Mouse (Mus musculus) thymus, adult 2 months (tissue): ENCODE data around the gene Babam2. TPM values are rescaled to one million over a fixed set of nuclear protein-coding genes. Genes with fewer than 3 reads are reported as not detected.

ENCODE experiments used
- DNase-seq: peaks from one replicate; pipeline ENCODE4 v3.0.0; 2021
- H3K27ac ChIP-seq: fragments of 200-500 bp; 2 replicates; pipeline ENCODE4 v1.5.1; 2012; ENCODE audit warnings: low read length, control low read depth; ENCODE audit not compliant: control insufficient read depth, insufficient read depth
- H3K27me3 ChIP-seq: fragments of 200-500 bp; 2 replicates; pipeline ENCODE4 v1.6.1; 2012; ENCODE audit warnings: mild to moderate bottlenecking, low read length, moderate library complexity, mixed read lengths; ENCODE audit not compliant: control insufficient read depth, insufficient read depth
- H3K36me3 ChIP-seq: fragments of 200-500 bp; 2 replicates; pipeline ENCODE4 v1.6.1; 2012; ENCODE audit warnings: mild to moderate bottlenecking, low read length, moderate library complexity; ENCODE audit not compliant: control insufficient read depth, insufficient read depth
- H3K4me1 ChIP-seq: fragments of 200-500 bp; replicated peaks from 2 replicates; pipeline ENCODE4 v1.6.1; 2012; ENCODE audit warnings: low read length; ENCODE audit not compliant: control insufficient read depth, insufficient read depth
- H3K4me3 ChIP-seq: fragments of 200-500 bp; 2 replicates; pipeline ENCODE4 v1.5.1; 2012; ENCODE audit warnings: mild to moderate bottlenecking, low read length, control low read depth, moderate library complexity; ENCODE audit not compliant: control insufficient read depth, insufficient read depth
- CTCF ChIP-seq: fragments of 200-500 bp; IDR thresholded peaks from 2 replicates; pipeline ENCODE4 v1.5.1; 2012; ENCODE audit warnings: mild to moderate bottlenecking, control low read depth, low read length, moderate library complexity, borderline replicate concordance; ENCODE audit not compliant: control insufficient read depth, poor library complexity, insufficient read depth; ENCODE audit errors: extremely low read depth
- POLR2A ChIP-seq: fragments of 200-500 bp; IDR thresholded peaks from 2 replicates; pipeline ENCODE4 v1.6.1; 2012; ENCODE audit warnings: mild to moderate bottlenecking, low read length, control low read depth, moderate library complexity; ENCODE audit not compliant: control insufficient read depth, poor library complexity, insufficient read depth; ENCODE audit errors: extremely low read depth
- WGBS: fragments of 180-500 bp; shearing (Covaris S2); methylation state at CpG from one replicate; pipeline ENCODE4 v1.1.7; 2018; 5-methylcytosine and 5-hydroxymethylcytosine counted together
- polyA plus RNA-seq: library from polyadenylated mRNA; depleted of rRNA; stranded (reverse); fragments of >200 nt; gene quantifications from 2 replicates; pipeline ENCODE4 v1.2.3, GENCODE M21; 2012

Babam2 gene
- polyA plus RNA-seq, 1 experiment, result 16.1 TPM

DNA sequence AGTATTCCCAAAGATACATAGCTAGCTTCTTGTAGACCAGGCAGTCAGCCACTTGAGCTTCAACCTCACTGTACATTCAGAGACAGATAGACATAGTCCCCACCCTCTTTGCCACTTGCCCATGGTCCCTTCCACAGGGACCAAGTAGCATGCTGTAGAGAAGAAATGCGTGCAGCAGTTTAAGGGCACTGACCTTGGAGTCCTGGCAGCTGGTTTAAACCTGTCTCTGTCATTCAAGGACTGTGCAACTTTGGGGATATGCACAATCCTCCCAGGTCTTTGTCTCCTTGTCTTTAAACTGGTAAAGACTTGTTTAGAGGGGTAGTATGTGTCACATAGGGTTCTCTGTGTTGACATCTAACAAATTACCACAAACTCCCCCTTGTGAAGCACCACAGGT lies 364.4 kb downstream of the Babam2 start:
- H3K27ac ChIP-seq, result no peak overlapping the region
- H3K27me3 ChIP-seq, result no peaks in the 10 kb centered on the region
- no peak for DNase-seq
- WGBS, result 97% methylated on average over 1 of the region's 1 CpGs
- H3K4me3 ChIP-seq, result no peak overlapping the region
- no peaks in the 10 kb centered on the region for H3K36me3 ChIP-seq
- TF ChIP-seq CTCF (no peak), POLR2A (no peak)
- H3K4me1 ChIP-seq, result no peaks in the 10 kb centered on the region

GRCm38 (mm10) chr5:32064341-32065105 lies 367.0 kb downstream of the Babam2 start:
- Histone ChIP-seq H3K36me3 (no peaks in the 10 kb centered on the region), H3K4me1 (no peaks in the 10 kb centered on the region), H3K4me3 (no peak overlapping the region), H3K27ac (no peak overlapping the region), H3K27me3 (no peaks in the 10 kb centered on the region)
- WGBS, result 96% methylated on average over 2 of the region's 2 CpGs
- TF ChIP-seq CTCF (no peak), POLR2A (no peak)
- DNase-seq, result no peak

GRCm38 (mm10) chr5:32066015-32066734 lies 368.7 kb downstream of the Babam2 start:
- Histone ChIP-seq H3K36me3 (no peaks in the 10 kb centered on the region), H3K27ac (no peak overlapping the region), H3K27me3 (no peaks in the 10 kb centered on the region), H3K4me3 (no peak overlapping the region), H3K4me1 (no peaks in the 10 kb centered on the region)
- WGBS, result 95% methylated on average over 5 of the region's 5 CpGs
- TF ChIP-seq CTCF (no peak), POLR2A (no peak)
- no peak for DNase-seq

DNA sequence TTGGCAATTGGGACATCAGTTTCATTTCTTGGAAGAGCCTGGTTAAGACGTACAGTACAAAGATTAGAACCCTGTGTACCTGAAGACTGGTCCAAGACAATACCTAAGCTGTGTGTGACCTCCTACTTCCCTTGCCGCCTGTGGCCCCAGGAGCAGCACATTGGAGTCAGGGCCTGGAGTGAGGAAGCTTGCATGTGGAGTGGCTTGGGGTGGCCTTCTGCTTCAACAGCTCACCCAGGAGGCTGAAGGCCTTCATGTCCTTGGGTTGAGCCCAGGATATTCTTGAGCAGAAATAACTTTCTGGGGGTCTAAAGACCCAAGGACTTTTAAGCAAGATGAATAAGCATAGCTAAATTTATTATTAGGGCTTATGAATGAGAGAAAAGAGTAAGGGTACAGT lies 369.4 kb downstream of the Babam2 start:
- no peak for DNase-seq
- Histone ChIP-seq H3K27ac (no peak overlapping the region), H3K4me3 (no peak overlapping the region), H3K4me1 (no peaks in the 10 kb centered on the region), H3K36me3 (no peaks in the 10 kb centered on the region), H3K27me3 (no peaks in the 10 kb centered on the region)
- WGBS, result 100% methylated on average over 2 of the region's 2 CpGs
- no peak for TF ChIP-seq POLR2A
- TF ChIP-seq CTCF, result no peak

DNA sequence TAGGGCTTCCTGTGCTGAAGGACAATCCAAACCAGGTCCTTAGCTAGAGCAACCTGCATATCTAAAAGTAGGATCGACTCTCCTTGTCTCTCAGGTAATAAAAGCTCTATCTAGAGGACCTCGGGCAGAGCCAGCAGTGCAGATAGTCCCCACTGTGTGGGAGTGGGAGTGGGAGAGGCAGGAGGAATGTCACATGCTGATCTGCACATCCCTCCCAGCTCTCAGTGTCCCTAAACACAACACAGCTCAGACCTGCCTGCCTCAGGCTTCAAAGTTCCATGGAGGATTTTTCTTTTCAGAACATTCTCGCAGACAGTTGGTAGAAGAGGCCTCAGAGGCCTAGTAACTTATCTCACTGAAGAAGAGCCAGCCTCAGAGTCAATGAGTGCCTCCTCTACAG lies 371.1 kb downstream of the Babam2 start:
- no peaks in the 10 kb centered on the region for H3K4me1 ChIP-seq
- 97% methylated on average over 3 of the region's 3 CpGs for WGBS

DNA sequence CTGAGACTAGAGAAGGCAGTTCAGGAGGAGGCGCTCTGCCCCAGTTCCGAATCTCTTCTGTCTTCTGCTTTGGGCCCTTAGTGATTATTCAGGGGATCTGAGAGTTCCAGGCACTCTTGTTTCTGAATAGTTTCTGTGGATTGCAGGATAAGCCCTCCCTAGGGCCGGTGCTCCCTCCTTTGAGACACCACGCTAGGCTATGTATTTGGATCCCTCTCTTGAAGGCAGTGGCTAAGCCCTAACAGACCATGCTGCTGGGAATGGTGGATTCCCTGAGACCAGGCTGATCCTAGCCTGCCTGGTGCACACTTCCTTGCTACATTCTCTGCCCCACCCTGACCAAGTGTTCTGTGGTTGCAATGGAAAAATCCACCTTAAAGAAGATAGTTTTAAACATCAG lies 371.6 kb downstream of the Babam2 start:
- Histone ChIP-seq H3K27ac (no peak overlapping the region), H3K4me1 (no peaks in the 10 kb centered on the region), H3K27me3 (no peaks in the 10 kb centered on the region), H3K36me3 (no peaks in the 10 kb centered on the region), H3K4me3 (no peak overlapping the region)
- WGBS, result over 99% methylated on average over 4 of the region's 4 CpGs
- no peak for DNase-seq
- TF ChIP-seq CTCF (no peak), POLR2A (no peak)

More for the DNA sequence above, 371.1 kb downstream of the Babam2 start:
- Histone ChIP-seq H3K36me3 (no peaks in the 10 kb centered on the region), H3K4me3 (no peak overlapping the region), H3K27ac (no peak overlapping the region), H3K27me3 (no peaks in the 10 kb centered on the region)
- no peak for TF ChIP-seq CTCF
- TF ChIP-seq POLR2A, result no peak
- no peak for DNase-seq
